In genomic region chr1:180992142-180992541, GRCm38 (mm10) we compare ENCODE assay signal across 8 mouse cellular contexts. TPM values are rescaled to one million over a fixed set of nuclear protein-coding genes. Genes with fewer than 3 reads are reported as not detected.
DNase-seq lines count a peak whose midpoint lies in the region; ATAC-seq and TF ChIP-seq lines count a peak whose summit lies in the region.

No protein-coding gene starts in this region.

- no peaks in the 10 kb centered on the region for H3K27me3 ChIP-seq in Patski
- H3K27me3 ChIP-seq in embryonic facial prominence, embryonic 14.5 days (replicated peaks; ENCODE audit: control insufficient read depth, insufficient read depth, low read length), result no peaks in the 10 kb centered on the region
- no peaks in the 10 kb centered on the region for H3K27me3 ChIP-seq in lung, postnatal 0 days (replicated peaks; ENCODE audit: insufficient read depth, low read length)

- POLR2A ChIA-PET in Patski (lab: Charles Lee), result no interaction called here

- no peak overlapping the region for H3K4me3 ChIP-seq in embryonic facial prominence, embryonic 14.5 days (ENCODE audit: low read depth, low read length)
- no peak overlapping the region for H3K4me3 ChIP-seq in lung, postnatal 0 days (ENCODE audit: low read depth, low read length)

- no peak overlapping the region for H3K9ac ChIP-seq in embryonic facial prominence, embryonic 14.5 days (ENCODE audit: low read depth, low read length)
- no peak overlapping the region for H3K9ac ChIP-seq in lung, postnatal 0 days (replicated peaks; ENCODE audit: low read depth)

- CTCF ChIA-PET in Patski (lab: Charles Lee), result interaction anchor here (1.3 to 7.7 kb wide), 4 partner anchors 16 to 65 kb away, joined by 4 to 64 read pairs (median 5); no protein-coding TSS in a partner anchor

- intact Hi-C loops in left cerebral cortex, postnatal 14 days (cut with DNase I), result loop anchor here (2.0 to 5.0 kb wide), 2 partner anchors 47 to 90 kb away; no protein-coding TSS in a partner anchor
- intact Hi-C loops in left cerebral cortex, postnatal 36 days (cut with DNase I), result loop anchor here (5.0 kb wide), 1 partner anchor 105 kb away; no protein-coding TSS in a partner anchor

- H3K4me2 ChIP-seq in embryonic facial prominence, embryonic 14.5 days (ENCODE audit: low read depth, low read length), result no peak overlapping the region
- H3K4me2 ChIP-seq in lung, postnatal 0 days (replicated peaks; ENCODE audit: low read depth, low read length), result no peak overlapping the region

- WGBS in embryonic facial prominence, embryonic 14.5 days, result 51% methylated on average over 3 of the region's 3 CpGs
- 41% methylated on average over 3 of the region's 3 CpGs for WGBS in lung, postnatal 0 days

- H3K27ac ChIP-seq in embryonic facial prominence, embryonic 14.5 days (replicated peaks; ENCODE audit: low read depth, low read length), result no peak overlapping the region
- H3K27ac ChIP-seq in lung, postnatal 0 days (ENCODE audit: low read length), result no peak overlapping the region

- peak; percentile 71 for TF ChIP-seq CTCF in Patski (IDR thresholded peaks at IDR 0.05)
- peak; percentile 83 for TF ChIP-seq CTCF in lung, postnatal 0 days (IDR thresholded peaks at IDR 0.05)

- in situ Hi-C loops in Patski (cut with MboI; ENCODE audit: low pct_unique_long_range_greater_than_20kb), result loop anchor here (5.0 kb wide), 1 partner anchor 45 kb away; no protein-coding TSS in a partner anchor

- no peak for TF ChIP-seq EP300 in lung, postnatal 0 days (IDR thresholded peaks at IDR 0.05)

- no peaks in the 10 kb centered on the region for H3K4me1 ChIP-seq in embryonic facial prominence, embryonic 14.5 days (ENCODE audit: control insufficient read depth, insufficient read depth, low read length)
- no peaks in the 10 kb centered on the region for H3K4me1 ChIP-seq in lung, postnatal 0 days (ENCODE audit: insufficient read depth, low read depth, low read length)

- no peak for ATAC-seq in Patski
- ATAC-seq in embryonic facial prominence, embryonic 14.5 days (ENCODE audit: low read depth), result no peak
- peak; percentile 40; the same call in 1 of the 2 replicates for ATAC-seq in lung, postnatal 0 days
- ATAC-seq in monocyte, adult 5-6 weeks (replicated peaks; ENCODE audit: insufficient number of reproducible peaks, low FRiP score, low TSS enrichment, poor library complexity, severe bottlenecking), result no peak

- H3K9me3 ChIP-seq in embryonic facial prominence, embryonic 14.5 days (ENCODE audit: control insufficient read depth, low read length), result no peaks in the 10 kb centered on the region
- no peaks in the 10 kb centered on the region for H3K9me3 ChIP-seq in lung, postnatal 0 days (ENCODE audit: low read length)

- no peaks in the 10 kb centered on the region for H3K36me3 ChIP-seq in embryonic facial prominence, embryonic 14.5 days (ENCODE audit: control insufficient read depth, insufficient read depth, low read length)
- no peaks in the 10 kb centered on the region for H3K36me3 ChIP-seq in lung, postnatal 0 days (ENCODE audit: insufficient read depth, low read length)

- peak; percentile 49 for DNase-seq in adrenal gland, adult 2 months
- no peak for DNase-seq in adrenal gland, postnatal 25 days
- peak; percentile 65 to 70 for DNase-seq in left cerebral cortex, postnatal 14 days (ENCODE audit: low spot score in 2 of 2)
- DNase-seq in left cerebral cortex, postnatal 36 days (ENCODE audit: low spot score in 2 of 2), result no peak
- no peak for DNase-seq in Patski (ENCODE audit: low read depth, low spot score)
- peak; percentile 76 for DNase-seq in embryonic facial prominence, embryonic 14.5 days (ENCODE audit: low spot score)
- peak; percentile 72 for DNase-seq in lung, postnatal 0 days (ENCODE audit: low spot score)

RNA-seq across cellular contexts. Expression of gene Ephx1, which starts 28.6 kb away (rescaled TPM):
- 100 to 1,000 TPM; 209 to 314 TPM for total RNA-seq in adrenal gland, adult 2 months (2021)
- polyA plus RNA-seq in adrenal gland, adult 2 months (2012; rRNA removed), result 112 and 140 TPM in 2 replicates
- 95.7 and 112 TPM in 2 replicates for total RNA-seq in adrenal gland, postnatal 25 days (2021)
- 10 to 100 TPM; 17.0 to 19.1 TPM for total RNA-seq in left cerebral cortex, postnatal 14 days (2021)
- total RNA-seq in left cerebral cortex, postnatal 36 days (2021), result 10 to 100 TPM; 30.2 to 31.6 TPM
- 10.9 TPM for polyA plus RNA-seq in Patski (2021)
- 13.1 and 15.4 TPM in 2 replicates for polyA plus RNA-seq in embryonic facial prominence, embryonic 14.5 days (2014; fragmentation: Nextera tagmentation; extraction: Ambion mirVana)
- 29.4 and 35.7 TPM in 2 replicates for polyA plus RNA-seq in lung, postnatal 0 days (2015; fragmentation: Nextera tagmentation; extraction: Ambion mirVana)
- 7.0 to 10.9 TPM (median 8.9 TPM) in 3 replicates for total RNA-seq in monocyte, adult 5-6 weeks (2017)

RNA-seq across cellular contexts. Expression of gene Tmem63a, which starts 50.0 kb away (rescaled TPM):
- total RNA-seq in adrenal gland, adult 2 months (2021), result 10 to 100 TPM; 52.8 to 66.0 TPM
- polyA plus RNA-seq in adrenal gland, adult 2 months (2012; rRNA removed), result 135 and 238 TPM in 2 replicates
- total RNA-seq in adrenal gland, postnatal 25 days (2021), result 77.2 and 92.4 TPM in 2 replicates
- total RNA-seq in left cerebral cortex, postnatal 14 days (2021), result 1 to 10 TPM; 8.8 to 9.3 TPM
- 10 to 100 TPM; 13.8 to 20.6 TPM for total RNA-seq in left cerebral cortex, postnatal 36 days (2021)
- polyA plus RNA-seq in Patski (2021), result 39.3 TPM
- polyA plus RNA-seq in embryonic facial prominence, embryonic 14.5 days (2014; fragmentation: Nextera tagmentation; extraction: Ambion mirVana), result 12.5 and 13.2 TPM in 2 replicates
- polyA plus RNA-seq in lung, postnatal 0 days (2015; fragmentation: Nextera tagmentation; extraction: Ambion mirVana), result 22.7 and 25.1 TPM in 2 replicates
- 15.0 to 24.1 TPM (median 17.4 TPM) in 3 replicates for total RNA-seq in monocyte, adult 5-6 weeks (2017)

RNA-seq across cellular contexts. Expression of gene Lefty1, which starts 57.3 kb away (rescaled TPM):
- 10 to 100 TPM in 1 of 2 experiments, 1 to 10 TPM in 1; 2.0 to 11.3 TPM for total RNA-seq in adrenal gland, adult 2 months (2021)
- 34.2 and 35.6 TPM in 2 replicates for polyA plus RNA-seq in adrenal gland, adult 2 months (2012; rRNA removed)
- 6.1 and 9.5 TPM in 2 replicates for total RNA-seq in adrenal gland, postnatal 25 days (2021)
- total RNA-seq in left cerebral cortex, postnatal 14 days (2021), result 1 to 10 TPM in 1 of 2 experiments, under 1 TPM in 1; 0.37 to 1.9 TPM
- total RNA-seq in left cerebral cortex, postnatal 36 days (2021), result under 1 TPM in 1 of 2 experiments, not detected in 1; 0.20 TPM
- 0.06 TPM for polyA plus RNA-seq in Patski (2021)
- polyA plus RNA-seq in embryonic facial prominence, embryonic 14.5 days (2014; fragmentation: Nextera tagmentation; extraction: Ambion mirVana), result 2.9 and 3.2 TPM in 2 replicates
- polyA plus RNA-seq in lung, postnatal 0 days (2015; fragmentation: Nextera tagmentation; extraction: Ambion mirVana), result 1.1 and 2.1 TPM in 2 replicates
- not detected in 3 replicates for total RNA-seq in monocyte, adult 5-6 weeks (2017)

RNA-seq across cellular contexts. Expression of gene 9130409I23Rik, which starts 58.9 kb away (rescaled TPM):
- not detected for total RNA-seq in adrenal gland, adult 2 months (2021)
- polyA plus RNA-seq in adrenal gland, adult 2 months (2012; rRNA removed), result not detected in 2 replicates
- not detected in 2 replicates for total RNA-seq in adrenal gland, postnatal 25 days (2021)
- not detected for total RNA-seq in left cerebral cortex, postnatal 14 days (2021)
- not detected for total RNA-seq in left cerebral cortex, postnatal 36 days (2021)
- 0.03 TPM for polyA plus RNA-seq in Patski (2021)
- polyA plus RNA-seq in embryonic facial prominence, embryonic 14.5 days (2014; fragmentation: Nextera tagmentation; extraction: Ambion mirVana), result not detected in 2 replicates
- polyA plus RNA-seq in lung, postnatal 0 days (2015; fragmentation: Nextera tagmentation; extraction: Ambion mirVana), result not detected in 2 replicates
- total RNA-seq in monocyte, adult 5-6 weeks (2017), result not detected in 3 replicates

Comparison
In these comparisons a context has a peak if more than half of its experiments do, and no peak if none do; other contexts are left out.
1. DNase-seq: peak in adrenal gland, adult 2 months (single experiment), left cerebral cortex, postnatal 14 days (2 of 2), embryonic facial prominence, embryonic 14.5 days (single experiment) and lung, postnatal 0 days (single experiment); none in adrenal gland, postnatal 25 days (single experiment), left cerebral cortex, postnatal 36 days (0 of 2) and Patski (single experiment).